Mouse (Mus musculus) Patski (cell line): ENCODE measurements around the gene Plekhm3. TPM values are rescaled to one million over a fixed set of nuclear protein-coding genes. Genes with fewer than 3 reads are reported as not detected.

Experiments used
- ATAC-seq: fragments of 100-300 bp; one replicate; pipeline ENCODE4 v1.8.0; 2021
- CTCF ChIA-PET: fragments of 350-600 bp; sonication (Branson Sonifier 250); formaldehyde crosslinking; loops from one replicate; lab custom pipeline; 2022; ENCODE audit warnings: inconsistent platforms; lab: Charles Lee
- POLR2A ChIA-PET: fragments of 350-600 bp; sonication (Branson Sonifier 250); formaldehyde crosslinking; loops from one replicate; lab custom pipeline; 2022; ENCODE audit warnings: antibody characterized with exemption, inconsistent platforms; lab: Charles Lee
- DNase-seq: peaks from one replicate; pipeline ENCODE4 v3.0.0-alpha.2; 2011; ENCODE audit warnings: low read depth, low spot score
- H3K27me3 ChIP-seq: fragments of 371-371 bp; one replicate; pipeline ENCODE4 v1.5.1; 2021
- CTCF ChIP-seq: fragments of 100-300 bp; IDR thresholded peaks from one replicate; pipeline ENCODE4 v1.5.1; 2021
- in situ Hi-C: fragments of 300-500 bp; cut with MboI; formaldehyde crosslinking; loops from 3 replicates; pipeline ENCODE4 v1.11.1; 2018; ENCODE audit warnings: low pct_unique_long_range_greater_than_20kb, mixed read lengths
- polyA plus RNA-seq: library from polyadenylated mRNA; unstranded; gene quantifications from one replicate; pipeline ENCODE4 v1.2.3, GENCODE M21; 2021

Gene Plekhm3
- polyA plus RNA-seq, 1 experiment from 2014 or later: 10.2 TPM

DNA sequence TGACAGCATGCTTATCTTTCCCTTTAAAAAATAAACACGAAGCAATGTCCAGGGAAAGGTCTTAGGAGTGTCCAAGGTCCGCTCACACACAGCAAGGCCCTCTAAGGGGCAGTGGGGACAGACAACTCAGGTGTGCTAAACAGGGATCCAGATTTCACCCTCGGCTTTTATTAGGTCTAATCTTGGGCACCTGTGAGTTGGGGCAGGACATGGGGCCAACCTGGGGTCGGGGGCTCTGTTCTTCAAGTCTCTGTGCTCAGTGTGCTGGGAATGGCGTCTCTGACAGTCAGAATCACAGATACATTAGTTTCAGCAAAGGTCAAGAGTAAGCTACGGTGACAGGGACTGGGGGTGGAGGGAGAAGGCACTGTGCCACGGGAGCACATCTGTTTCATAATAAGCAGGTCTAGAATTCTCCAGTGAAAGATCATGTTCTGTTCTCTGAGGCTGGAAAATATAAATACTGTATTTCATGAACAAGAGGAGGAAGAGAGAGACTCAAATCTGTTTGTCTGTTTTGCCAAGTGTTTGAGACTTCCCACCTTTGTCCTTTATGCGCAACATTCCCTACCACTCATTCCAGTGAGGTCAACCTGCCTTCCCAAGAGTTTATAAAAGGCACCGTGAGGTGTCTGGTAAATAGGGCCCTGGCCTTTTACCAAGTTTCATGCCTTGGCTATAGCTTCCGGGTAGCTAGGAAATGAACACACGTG lies 163.9 kb downstream of the Plekhm3 start:
- no peaks in the 10 kb centered on the region for H3K27me3 ChIP-seq
- no peak for ATAC-seq
- in situ Hi-C loops: no loop called here
- no peak for DNase-seq
- TF ChIP-seq CTCF: no peak
- ChIA-PET CTCF (no interaction called here), POLR2A (interaction anchor here (1.8 kb wide), 1 partner anchor 55 kb away, joined by 6 read pairs; the partner anchor contains the start of gene Fzd5)

DNA sequence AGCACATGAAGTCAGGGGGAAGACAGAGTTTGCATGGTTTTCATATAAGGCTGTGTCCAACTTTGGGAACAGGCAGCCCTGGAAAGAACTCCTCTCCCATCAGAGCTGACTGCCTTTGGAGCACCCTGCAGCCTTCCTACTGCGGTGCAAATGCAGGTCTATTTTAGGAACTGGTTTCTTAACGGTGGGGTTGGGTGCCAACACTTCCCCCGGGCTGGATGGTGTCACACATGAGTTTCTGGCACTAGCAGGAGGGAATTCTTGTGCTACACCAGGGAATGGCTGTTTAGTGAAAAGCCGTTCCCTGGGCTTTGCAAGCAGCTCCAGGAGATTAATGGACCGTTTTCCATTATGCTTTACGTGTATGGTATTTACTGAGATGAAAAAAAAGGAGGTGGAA lies 164.8 kb downstream of the Plekhm3 start:
- ChIA-PET CTCF (interaction anchor here (1.5 kb wide), 1 partner anchor 126 kb away, joined by 4 read pairs; no protein-coding TSS in a partner anchor), POLR2A (interaction anchor here (1.8 kb wide), 1 partner anchor 54 kb away, joined by 6 read pairs; the partner anchor contains the start of gene Fzd5)
- no peak for ATAC-seq
- in situ Hi-C loops: no loop called here
- no peaks in the 10 kb centered on the region for H3K27me3 ChIP-seq
- TF ChIP-seq CTCF: no peak
- DNase-seq: peak; percentile 46

DNA sequence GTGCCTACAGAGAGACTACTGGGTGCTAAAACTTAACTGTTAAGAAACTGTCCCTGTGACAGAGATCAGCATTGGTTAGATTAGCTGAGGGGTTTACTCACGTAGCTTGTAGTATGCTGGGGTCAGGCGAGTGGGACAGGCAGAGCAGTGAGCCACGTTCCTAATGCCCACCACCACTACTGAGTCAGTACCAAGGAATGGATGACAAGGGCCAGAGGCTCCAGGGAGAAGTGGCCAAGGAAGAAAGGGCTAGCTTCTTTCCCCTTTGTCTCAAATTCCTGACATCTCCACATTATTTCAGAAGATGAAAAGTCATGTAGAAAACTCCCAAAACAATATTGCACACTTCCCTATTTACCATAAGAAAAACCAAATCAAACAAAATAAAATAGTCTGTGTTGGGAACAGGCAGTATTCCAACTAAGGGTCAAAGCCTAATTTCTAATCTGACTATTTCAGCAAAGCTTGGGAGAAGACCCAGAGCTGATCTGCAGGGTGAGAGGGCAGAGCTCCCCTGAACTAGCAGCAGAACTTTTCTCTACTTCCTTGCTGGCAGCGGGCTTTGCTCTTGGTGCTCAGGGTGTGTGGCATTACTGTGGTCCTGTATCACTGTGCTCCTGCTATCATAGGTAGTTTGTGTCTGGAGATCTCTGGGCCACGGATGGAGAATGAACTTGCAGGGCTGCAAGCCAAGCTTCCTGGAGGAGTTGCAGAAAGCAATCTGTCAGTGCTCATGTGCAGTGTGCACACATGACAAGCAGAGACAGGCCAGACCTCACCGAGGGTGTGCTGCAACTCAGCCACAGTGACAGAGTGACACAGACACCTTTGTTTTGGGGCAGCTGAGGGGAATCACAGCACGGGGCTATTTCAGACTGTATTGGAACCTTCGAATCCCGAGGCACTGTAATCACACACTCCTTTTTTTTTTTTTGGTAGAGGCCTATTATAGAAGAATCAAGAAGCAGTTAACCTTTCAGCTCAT lies 165.5 kb downstream of the Plekhm3 start:
- CTCF ChIA-PET: interaction anchor here (1.5 to 1.7 kb wide), 2 partner anchors 127 to 389 kb away, joined by 3 to 4 read pairs; no protein-coding TSS in a partner anchor
- no peak for TF ChIP-seq CTCF
- DNase-seq: no peak
- in situ Hi-C loops: no loop called here
- no peaks in the 10 kb centered on the region for H3K27me3 ChIP-seq
- no peak for ATAC-seq
- POLR2A ChIA-PET: interaction anchor here (1.8 kb wide), 1 partner anchor 53 kb away, joined by 6 read pairs; the partner anchor contains the start of gene Fzd5

GRCm38 (mm10) chr1:64787701-64788515 lies 168.7 kb downstream of the Plekhm3 start:
- CTCF ChIA-PET: no interaction called here
- DNase-seq: peak; percentile 71
- no peak for TF ChIP-seq CTCF
- in situ Hi-C loops: loop anchor here (5.0 kb wide), 1 partner anchor 41 kb away; no protein-coding TSS in a partner anchor
- peak; percentile 97 for ATAC-seq
- POLR2A ChIA-PET: interaction anchor here (0.9 kb wide), 1 partner anchor 53 kb away, joined by 3 read pairs; no protein-coding TSS in a partner anchor
- H3K27me3 ChIP-seq: no peaks in the 10 kb centered on the region

DNA sequence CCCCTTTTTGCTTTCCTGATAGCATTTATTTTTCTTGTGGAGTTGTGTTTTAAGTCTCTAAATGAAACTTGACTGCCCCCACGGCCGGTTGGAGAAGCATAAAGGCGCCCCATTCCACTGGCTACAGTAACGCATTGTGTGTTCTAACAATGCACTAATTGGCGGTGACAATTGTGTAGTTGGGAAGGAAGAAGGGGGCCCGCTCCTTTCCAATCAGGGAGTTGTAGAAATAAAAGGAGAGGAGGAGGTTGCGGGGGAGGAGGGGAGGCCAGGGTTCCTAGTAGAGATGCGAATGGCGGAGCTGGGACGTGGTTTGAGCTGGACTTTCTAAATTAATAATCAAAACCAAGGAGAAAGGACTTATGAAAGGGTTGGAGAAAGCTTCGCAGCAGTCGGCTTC lies 176.8 kb downstream of the Plekhm3 start:
- H3K27me3 ChIP-seq: no peaks in the 10 kb centered on the region
- in situ Hi-C loops: no loop called here
- no peak for TF ChIP-seq CTCF
- ATAC-seq (no peak), DNase-seq (no peak)
- POLR2A ChIA-PET: no interaction called here
- CTCF ChIA-PET: interaction anchor here (1.6 kb wide), 1 partner anchor 12 kb away, joined by 3 read pairs; no protein-coding TSS in a partner anchor

DNA sequence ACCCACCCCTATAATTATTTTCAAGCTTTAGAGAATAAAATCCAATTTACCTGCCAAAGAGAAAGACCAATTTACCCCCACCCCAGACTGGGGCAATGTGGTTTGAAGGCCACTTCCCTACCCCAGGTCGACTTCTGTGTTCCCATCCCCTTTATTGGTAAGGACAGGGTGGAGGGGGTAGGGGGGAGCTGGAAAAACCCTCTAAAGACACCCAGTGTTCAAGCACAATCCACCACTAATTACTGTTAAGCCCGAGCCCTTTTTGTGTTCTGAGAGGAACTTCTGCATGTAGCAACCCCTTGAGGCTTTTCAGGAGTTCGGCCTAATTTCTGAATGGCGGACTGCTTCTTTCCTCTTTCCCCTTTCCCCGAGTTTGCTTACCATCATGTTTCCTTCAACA lies 177.2 kb downstream of the Plekhm3 start:
- CTCF ChIA-PET: no interaction called here
- in situ Hi-C loops: no loop called here
- no peaks in the 10 kb centered on the region for H3K27me3 ChIP-seq
- POLR2A ChIA-PET: no interaction called here
- ATAC-seq (no peak), DNase-seq (no peak)
- TF ChIP-seq CTCF: no peak

DNA sequence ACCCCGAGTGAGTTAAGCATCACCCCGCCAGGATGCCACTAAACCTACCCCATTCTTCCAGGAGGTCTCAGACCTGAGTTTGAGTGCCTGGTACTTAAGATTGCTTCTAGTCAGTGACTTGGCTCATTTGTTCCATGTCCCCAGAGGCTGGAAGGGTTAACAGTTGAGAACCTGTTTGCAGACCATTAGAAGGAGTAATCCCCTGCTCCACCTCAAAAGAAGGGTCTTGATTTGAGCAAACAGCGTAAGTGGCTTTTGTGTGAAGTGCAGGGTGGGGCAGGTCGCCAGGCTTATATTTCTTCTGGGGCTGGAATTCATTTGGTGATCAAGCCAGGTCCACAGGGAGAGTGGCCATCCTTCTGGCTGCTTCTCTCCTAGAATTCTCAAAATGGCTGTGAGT lies 183.3 kb downstream of the Plekhm3 start:
- POLR2A ChIA-PET: no interaction called here
- CTCF ChIA-PET: no interaction called here
- ATAC-seq: no peak
- in situ Hi-C loops: no loop called here
- DNase-seq: no peak
- TF ChIP-seq CTCF: no peak
- no peaks in the 10 kb centered on the region for H3K27me3 ChIP-seq

DNA sequence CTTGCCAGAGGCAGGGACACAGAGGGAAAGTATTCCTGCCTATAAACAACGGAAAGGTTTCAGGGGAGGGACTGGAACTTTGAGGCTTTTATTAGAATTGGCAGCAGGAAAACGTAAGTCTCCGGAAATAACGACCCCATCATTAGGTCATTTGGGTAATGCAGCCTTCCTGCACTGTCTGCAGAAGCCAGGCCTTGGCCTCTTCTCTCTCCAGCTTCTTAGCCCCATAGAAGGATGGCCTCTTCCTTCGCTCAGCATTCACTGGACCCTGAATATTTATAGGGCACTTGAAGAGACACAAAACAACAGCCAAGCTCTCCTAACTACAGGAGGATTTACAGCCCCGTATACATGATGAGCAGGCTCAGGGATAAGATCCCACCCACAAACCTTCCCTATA lies 186.5 kb downstream of the Plekhm3 start:
- in situ Hi-C loops: no loop called here
- DNase-seq (no peak), ATAC-seq (no peak)
- no peaks in the 10 kb centered on the region for H3K27me3 ChIP-seq
- ChIA-PET CTCF (no interaction called here), POLR2A (no interaction called here)
- no peak for TF ChIP-seq CTCF

DNA sequence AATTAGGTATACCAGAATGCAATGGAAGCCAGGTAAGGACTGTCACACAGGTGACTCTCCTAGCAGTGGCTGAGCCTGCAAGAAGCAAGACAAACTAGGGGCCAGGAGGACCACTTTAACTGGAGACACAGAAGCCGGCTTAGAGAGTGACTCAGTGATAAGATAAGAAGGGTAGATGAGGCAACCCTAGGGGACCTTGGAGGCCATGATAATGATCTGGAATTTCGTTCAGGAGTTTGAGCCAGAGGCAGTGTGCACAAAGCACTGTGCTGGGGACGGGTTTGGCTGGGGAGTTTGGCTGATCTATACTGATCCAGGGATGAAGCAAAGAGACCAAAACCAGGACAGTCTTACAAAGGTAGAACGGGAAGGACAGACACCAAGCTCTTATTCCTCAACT lies 195.0 kb downstream of the Plekhm3 start:
- CTCF ChIA-PET: no interaction called here
- in situ Hi-C loops: no loop called here
- no peaks in the 10 kb centered on the region for H3K27me3 ChIP-seq
- no peak for DNase-seq
- POLR2A ChIA-PET: no interaction called here
- TF ChIP-seq CTCF: no peak
- ATAC-seq: no peak
